Mouse (Mus musculus): Measurements from ENCODE around the gene Tspan9. TPM values are rescaled to one million over a fixed set of nuclear protein-coding genes. Genes with fewer than 3 reads are reported as not detected.

Gene Tspan9
- polyA plus RNA-seq, 1 experiment: 29.8 TPM

DNA sequence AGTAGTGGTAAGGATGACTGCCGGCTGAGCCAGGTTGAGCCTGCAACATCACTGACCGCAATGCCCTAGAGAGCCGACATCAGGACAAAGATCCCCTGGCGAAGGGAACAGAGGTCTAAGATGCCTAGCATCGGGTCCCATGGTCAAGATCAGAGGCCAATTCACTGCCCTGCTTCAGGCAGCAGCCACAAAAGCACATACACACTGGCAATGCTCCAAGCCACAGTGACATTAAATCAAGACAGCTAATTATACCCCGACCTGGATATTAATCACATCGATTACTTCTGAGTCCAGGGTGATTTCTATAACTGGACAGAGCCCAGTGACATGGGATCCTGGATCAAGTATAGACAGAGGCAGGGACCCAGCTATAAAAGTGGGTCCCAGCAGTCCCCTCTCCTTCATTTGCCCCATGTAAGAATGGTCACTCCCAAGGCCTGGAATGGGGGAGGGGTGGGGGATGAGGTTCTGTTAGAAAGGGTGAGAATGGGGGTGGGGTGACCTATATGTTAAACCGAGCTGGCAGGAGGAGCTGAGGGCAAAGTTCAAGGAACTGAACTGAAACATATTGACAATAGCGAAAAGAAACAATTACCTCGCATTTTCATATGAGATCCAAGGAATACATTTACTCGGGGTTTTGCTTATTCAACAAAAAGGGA is 162.9 kb downstream of the Tspan9 start:
- TF ChIP-seq CTCF (IDR thresholded peaks at IDR 0.05; ENCODE audit: extremely low read depth, insufficient read depth, insufficient read length, insufficient replicate concordance) (no peak), POLR2A (IDR thresholded peaks at IDR 0.05; ENCODE audit: low read depth, low read length) (no peak)
- H3K4me3 ChIP-seq (ENCODE audit: extremely low read depth, insufficient read depth, insufficient read length): no peak overlapping the region
- H3K36me3 ChIP-seq (ENCODE audit: control insufficient read depth, insufficient read depth, low read length): no peaks in the 10 kb centered on the region
- WGBS: 80% methylated on average over 11 of the region's 11 CpGs
- no peak for DNase-seq (ENCODE audit: low read depth in 1 of 2, low spot score in 2 of 2)
- no peaks in the 10 kb centered on the region for H3K4me1 ChIP-seq (ENCODE audit: control insufficient read depth, insufficient read depth, insufficient read length)
- H3K27ac ChIP-seq (ENCODE audit: insufficient read depth, low read length): no peak overlapping the region
- no peaks in the 10 kb centered on the region for H3K27me3 ChIP-seq (ENCODE audit: control insufficient read depth, insufficient read depth, low read length)

DNA sequence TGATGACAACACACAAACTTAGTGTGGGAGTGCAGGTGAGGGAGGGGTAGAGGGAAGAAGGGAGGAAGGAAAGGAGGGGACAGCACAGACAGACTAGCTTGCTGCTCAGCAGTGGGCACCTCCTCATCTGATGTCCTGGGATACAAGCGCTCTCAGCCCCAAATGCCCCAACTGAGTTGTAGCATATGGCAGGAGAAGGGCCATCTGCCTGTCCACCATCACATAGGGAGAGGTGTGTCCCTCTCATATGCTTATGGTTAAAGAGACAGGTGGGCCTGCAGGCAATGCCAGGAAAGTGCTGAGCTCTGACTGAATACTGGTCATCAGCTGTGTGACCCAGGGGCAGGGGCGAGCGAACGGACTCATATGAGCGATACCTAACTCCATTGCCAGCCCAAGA is 163.6 kb downstream of the Tspan9 start:
- H3K27ac ChIP-seq (ENCODE audit: insufficient read depth, low read length): no peak overlapping the region
- H3K4me3 ChIP-seq (ENCODE audit: extremely low read depth, insufficient read depth, insufficient read length): no peak overlapping the region
- H3K4me1 ChIP-seq (ENCODE audit: control insufficient read depth, insufficient read depth, insufficient read length): no peaks in the 10 kb centered on the region
- no peaks in the 10 kb centered on the region for H3K36me3 ChIP-seq (ENCODE audit: control insufficient read depth, insufficient read depth, low read length)
- TF ChIP-seq POLR2A (IDR thresholded peaks at IDR 0.05; ENCODE audit: low read depth, low read length): no peak
- TF ChIP-seq CTCF (IDR thresholded peaks at IDR 0.05; ENCODE audit: extremely low read depth, insufficient read depth, insufficient read length, insufficient replicate concordance): no peak
- no peaks in the 10 kb centered on the region for H3K27me3 ChIP-seq (ENCODE audit: control insufficient read depth, insufficient read depth, low read length)
- DNase-seq (ENCODE audit: low read depth in 1 of 2, low spot score in 2 of 2): no peak
- 92% methylated on average over 5 of the region's 5 CpGs for WGBS

DNA sequence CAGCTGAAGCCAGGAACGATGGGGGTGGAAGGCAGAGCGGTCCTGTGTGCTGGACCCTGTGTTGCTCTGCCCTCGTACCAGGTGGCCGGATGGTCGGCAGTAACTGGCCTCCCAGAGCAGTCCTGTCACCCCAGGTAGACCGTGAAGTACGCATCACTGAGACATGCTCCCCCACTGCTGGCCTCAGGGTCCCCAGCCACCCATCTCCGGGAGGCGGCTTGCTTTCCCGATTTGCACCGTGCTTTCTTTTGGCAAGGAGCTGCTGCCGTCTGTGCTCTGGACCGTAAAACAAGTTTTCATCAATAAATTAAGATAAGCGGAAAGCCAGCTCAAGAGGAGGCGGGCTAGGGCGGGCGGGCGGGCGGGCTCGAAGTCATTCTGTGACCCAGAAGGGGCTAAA is 164.5 kb downstream of the Tspan9 start:
- H3K36me3 ChIP-seq (ENCODE audit: control insufficient read depth, insufficient read depth, low read length): no peaks in the 10 kb centered on the region
- H3K27me3 ChIP-seq (ENCODE audit: control insufficient read depth, insufficient read depth, low read length): no peaks in the 10 kb centered on the region
- no peak for DNase-seq (ENCODE audit: low read depth in 1 of 2, low spot score in 2 of 2)
- TF ChIP-seq CTCF (IDR thresholded peaks at IDR 0.05; ENCODE audit: extremely low read depth, insufficient read depth, insufficient read length, insufficient replicate concordance): no peak
- TF ChIP-seq POLR2A (IDR thresholded peaks at IDR 0.05; ENCODE audit: low read depth, low read length): no peak
- H3K4me1 ChIP-seq (ENCODE audit: control insufficient read depth, insufficient read depth, insufficient read length): no peaks in the 10 kb centered on the region
- no peak overlapping the region for H3K4me3 ChIP-seq (ENCODE audit: extremely low read depth, insufficient read depth, insufficient read length)
- H3K27ac ChIP-seq (ENCODE audit: insufficient read depth, low read length): no peak overlapping the region
- 88% methylated on average over 20 of the region's 20 CpGs for WGBS

DNA sequence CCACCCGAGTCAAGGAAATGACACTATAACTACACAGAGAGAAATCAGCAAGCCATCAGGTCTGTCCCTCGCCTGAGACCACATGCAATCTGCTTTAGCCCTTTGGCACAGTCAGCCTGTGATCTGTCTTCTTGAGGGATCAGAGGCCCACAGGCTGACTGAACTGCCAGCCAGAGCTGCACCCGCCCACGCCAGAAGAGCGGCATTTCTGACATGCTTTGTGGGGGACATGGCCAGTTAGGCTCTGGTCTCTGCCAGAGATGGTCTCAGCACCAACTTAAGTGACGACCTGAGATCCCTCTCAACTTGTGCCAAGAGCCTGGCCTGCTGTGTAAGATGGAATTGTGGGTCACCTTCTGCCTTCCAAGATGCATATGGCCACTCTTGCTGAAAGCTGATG is 166.7 kb downstream of the Tspan9 start:
- no peak for DNase-seq (ENCODE audit: low read depth in 1 of 2, low spot score in 2 of 2)
- TF ChIP-seq POLR2A (IDR thresholded peaks at IDR 0.05; ENCODE audit: low read depth, low read length) (no peak), CTCF (IDR thresholded peaks at IDR 0.05; ENCODE audit: extremely low read depth, insufficient read depth, insufficient read length, insufficient replicate concordance) (no peak)
- Histone ChIP-seq H3K4me1 (ENCODE audit: control insufficient read depth, insufficient read depth, insufficient read length) (no peaks in the 10 kb centered on the region), H3K27me3 (ENCODE audit: control insufficient read depth, insufficient read depth, low read length) (no peaks in the 10 kb centered on the region), H3K4me3 (ENCODE audit: extremely low read depth, insufficient read depth, insufficient read length) (no peak overlapping the region), H3K27ac (ENCODE audit: insufficient read depth, low read length) (no peak overlapping the region), H3K36me3 (ENCODE audit: control insufficient read depth, insufficient read depth, low read length) (no peaks in the 10 kb centered on the region)
- WGBS: 90% methylated on average over 6 of the region's 6 CpGs

DNA sequence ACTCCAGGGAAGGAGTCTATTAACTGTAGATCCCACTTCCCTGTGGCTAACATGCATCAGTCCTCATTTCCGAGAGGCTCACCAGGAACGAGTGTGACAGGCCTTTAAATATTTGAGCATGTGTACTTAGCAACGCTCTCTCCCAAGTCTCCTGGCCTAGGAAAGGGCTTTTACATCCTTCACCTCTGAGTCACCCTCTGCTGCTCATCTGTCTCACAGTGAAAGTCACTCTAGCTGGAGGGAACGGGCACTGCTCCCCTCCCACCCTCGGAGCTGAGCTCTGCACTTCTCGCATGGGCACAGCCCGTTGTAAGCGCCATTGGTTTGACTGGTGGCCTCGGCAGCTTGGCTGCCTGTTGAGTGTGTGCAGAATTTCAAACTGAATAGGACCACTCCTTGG is 169.4 kb downstream of the Tspan9 start:
- H3K4me3 ChIP-seq (ENCODE audit: extremely low read depth, insufficient read depth, insufficient read length): no peak overlapping the region
- H3K36me3 ChIP-seq (ENCODE audit: control insufficient read depth, insufficient read depth, low read length): no peaks in the 10 kb centered on the region
- no peak for TF ChIP-seq POLR2A (IDR thresholded peaks at IDR 0.05; ENCODE audit: low read depth, low read length)
- no peak overlapping the region for H3K27ac ChIP-seq (ENCODE audit: insufficient read depth, low read length)
- DNase-seq (ENCODE audit: low read depth in 1 of 2, low spot score in 2 of 2): no peak
- H3K27me3 ChIP-seq (ENCODE audit: control insufficient read depth, insufficient read depth, low read length): no peaks in the 10 kb centered on the region
- no peaks in the 10 kb centered on the region for H3K4me1 ChIP-seq (ENCODE audit: control insufficient read depth, insufficient read depth, insufficient read length)
- WGBS: 85% methylated on average over 9 of the region's 9 CpGs

DNA sequence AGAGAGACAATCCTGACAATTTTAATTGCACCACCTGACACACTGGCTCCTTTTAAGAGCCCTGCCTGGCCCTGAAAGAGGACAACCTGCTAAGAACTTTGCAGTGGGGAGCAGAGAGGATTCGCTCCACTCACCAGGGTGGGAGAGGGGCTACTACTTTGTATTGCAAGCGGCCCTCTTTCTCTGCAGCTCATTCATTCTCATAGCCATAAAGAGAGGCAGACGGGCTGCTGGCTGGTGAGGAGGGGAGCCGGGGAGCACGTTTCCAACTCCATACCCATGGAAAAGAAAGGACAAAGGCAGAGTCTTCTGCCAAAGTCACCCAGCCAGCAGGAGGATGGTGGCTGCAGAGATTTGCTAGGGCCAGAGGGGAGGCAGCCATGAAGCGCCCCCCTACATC is 169.8 kb downstream of the Tspan9 start:
- 87% methylated on average over 6 of the region's 6 CpGs for WGBS
- Histone ChIP-seq H3K27me3 (ENCODE audit: control insufficient read depth, insufficient read depth, low read length) (no peaks in the 10 kb centered on the region), H3K4me3 (ENCODE audit: extremely low read depth, insufficient read depth, insufficient read length) (no peak overlapping the region), H3K36me3 (ENCODE audit: control insufficient read depth, insufficient read depth, low read length) (no peaks in the 10 kb centered on the region), H3K4me1 (ENCODE audit: control insufficient read depth, insufficient read depth, insufficient read length) (no peaks in the 10 kb centered on the region), H3K27ac (ENCODE audit: insufficient read depth, low read length) (no peak overlapping the region)
- no peak for TF ChIP-seq CTCF (IDR thresholded peaks at IDR 0.05; ENCODE audit: extremely low read depth, insufficient read depth, insufficient read length, insufficient replicate concordance)
- no peak for TF ChIP-seq POLR2A (IDR thresholded peaks at IDR 0.05; ENCODE audit: low read depth, low read length)
- no peak for DNase-seq (ENCODE audit: low read depth in 1 of 2, low spot score in 2 of 2)

DNA sequence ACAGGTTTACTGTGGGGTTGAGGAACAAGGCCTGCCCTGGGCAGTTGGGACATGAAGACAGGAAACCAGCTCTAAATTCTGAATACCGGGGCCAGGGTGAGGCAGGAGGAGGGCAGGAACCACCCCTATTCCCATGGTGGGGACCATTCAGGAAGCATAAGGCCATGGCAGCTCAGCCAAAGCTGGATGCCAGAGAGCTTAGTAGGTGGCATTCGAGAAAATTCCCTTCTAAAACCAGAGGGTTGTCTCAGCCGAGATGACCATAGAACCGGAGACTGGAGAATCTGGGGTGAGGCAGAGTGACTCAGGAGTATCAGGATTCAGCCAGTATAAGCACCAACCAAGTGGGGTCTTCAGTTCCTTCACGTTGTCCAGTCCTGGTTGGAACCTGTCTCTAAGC is 171.5 kb downstream of the Tspan9 start:
- WGBS: 75% methylated on average over 5 of the region's 5 CpGs
- no peaks in the 10 kb centered on the region for H3K27me3 ChIP-seq (ENCODE audit: control insufficient read depth, insufficient read depth, low read length)
- H3K4me1 ChIP-seq (ENCODE audit: control insufficient read depth, insufficient read depth, insufficient read length): no peaks in the 10 kb centered on the region
- H3K4me3 ChIP-seq (ENCODE audit: extremely low read depth, insufficient read depth, insufficient read length): no peak overlapping the region
- H3K27ac ChIP-seq (ENCODE audit: insufficient read depth, low read length): no peak overlapping the region
- no peaks in the 10 kb centered on the region for H3K36me3 ChIP-seq (ENCODE audit: control insufficient read depth, insufficient read depth, low read length)
- no peak for DNase-seq (ENCODE audit: low read depth in 1 of 2, low spot score in 2 of 2)
- TF ChIP-seq CTCF (IDR thresholded peaks at IDR 0.05; ENCODE audit: extremely low read depth, insufficient read depth, insufficient read length, insufficient replicate concordance) (no peak), POLR2A (IDR thresholded peaks at IDR 0.05; ENCODE audit: low read depth, low read length) (no peak)
